Mouse (Mus musculus) gastrocnemius, adult 2 months (tissue): ENCODE measurements around the gene Rai1. TPM values are rescaled to one million over a fixed set of nuclear protein-coding genes. Genes with fewer than 3 reads are reported as not detected.

ENCODE experiments used
- DNase-seq: peaks from one replicate; pipeline ENCODE4 v3.0.0; 2022
- H3K27ac ChIP-seq: fragments of 200-600 bp; 2 replicates; pipeline ENCODE4 v1.8.1; 2022; ENCODE audit warnings: mild to moderate bottlenecking
- H3K4me3 ChIP-seq: fragments of 200-600 bp; 2 replicates; pipeline ENCODE4 v1.8.1; 2022; ENCODE audit warnings: mild to moderate bottlenecking, moderate library complexity
- CTCF ChIP-seq: fragments of 200-600 bp; IDR thresholded peaks from 2 replicates; pipeline ENCODE4 v1.8.1; 2022; ENCODE audit warnings: antibody characterized with exemption, mild to moderate bottlenecking, moderate library complexity
- intact Hi-C: fragments of 180-260 bp; cut with DNase I; formaldehyde crosslinking; loops from one replicate; pipeline ENCODE4 v1.15.1; 2025
- total RNA-seq, 2 experiments: library from RNA; stranded (reverse); gene quantifications; 2 replicates each; pipeline ENCODE4 v1.2.3; 2021

Rai1 gene
- total RNA-seq, 2 experiments from 2014 or later = 23.8 to 27.3 TPM

DNA sequence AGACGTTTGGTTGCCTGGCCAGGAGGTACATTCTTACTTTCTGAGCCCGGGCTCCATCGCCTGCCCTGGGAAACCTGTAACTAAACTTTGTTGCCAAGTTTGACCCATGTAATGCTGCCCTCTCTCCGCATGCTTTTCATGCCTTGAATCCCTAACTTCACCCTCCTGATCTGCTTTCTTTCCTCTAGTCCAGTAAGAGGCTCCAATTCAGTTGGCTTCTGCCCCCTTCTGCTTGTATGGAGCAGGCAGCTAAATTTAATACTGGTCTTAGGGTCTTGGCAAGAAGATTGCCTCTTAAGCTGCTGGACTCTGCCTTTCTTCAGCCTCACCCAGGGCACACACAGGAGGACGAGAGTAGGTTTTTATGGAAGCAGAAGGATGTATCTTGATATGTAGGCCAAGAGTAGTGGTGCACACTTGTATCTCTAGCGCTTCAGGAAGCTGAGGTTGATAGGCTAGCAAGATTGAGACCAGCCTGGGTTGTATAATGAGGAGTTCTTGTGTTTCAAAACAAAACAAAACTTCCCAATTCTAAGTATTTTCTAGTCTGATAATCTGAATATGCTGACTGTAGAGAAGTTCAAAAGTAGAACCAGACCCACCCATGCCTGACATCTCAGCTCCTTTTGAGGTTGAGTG is 10.9 kb downstream of the Rai1 start:
- TF ChIP-seq CTCF = peak; percentile 26; the same call in 1 of the 2 replicates

DNA sequence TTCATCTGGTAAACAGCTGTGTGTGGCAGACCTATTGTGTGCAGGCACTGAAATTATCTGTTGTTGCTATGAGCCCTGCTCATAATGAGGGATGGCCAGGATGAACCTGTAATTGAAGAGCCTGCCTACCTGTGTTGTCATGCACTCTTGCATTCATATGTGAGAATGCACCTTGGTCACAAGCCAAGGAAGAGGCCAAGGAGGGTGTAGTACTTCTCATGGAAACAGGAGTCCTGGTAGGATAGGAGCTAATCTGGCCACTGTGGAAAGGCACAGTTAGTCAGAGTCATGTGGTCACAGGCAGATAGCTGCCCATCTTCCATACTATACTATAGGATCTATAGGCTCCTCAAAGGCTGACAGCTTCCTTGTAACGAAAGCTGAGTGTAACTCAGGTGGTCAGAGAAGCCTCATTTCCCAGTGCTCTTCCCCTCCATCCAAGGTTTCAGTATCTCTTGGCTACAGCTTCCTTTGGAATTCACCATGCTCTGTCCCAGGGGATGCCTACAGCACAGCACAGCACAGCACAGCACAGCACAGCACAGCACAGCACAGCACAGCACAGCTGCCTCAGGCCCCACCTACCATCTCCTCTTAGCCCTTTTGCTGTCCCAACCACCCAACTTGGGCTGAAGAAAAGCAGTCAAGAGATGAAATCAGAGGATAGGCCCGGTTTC is 15.9 kb downstream of the Rai1 start:
- no peak for TF ChIP-seq CTCF
- intact Hi-C loops = no loop called here
- H3K27ac ChIP-seq = no peak overlapping the region
- H3K4me3 ChIP-seq = no peak overlapping the region
- no peak for DNase-seq

More for the DNA sequence above, 10.9 kb downstream of the Rai1 start:
- no peak for DNase-seq
- intact Hi-C loops = no loop called here
- H3K4me3 ChIP-seq = peak overlapping the region; percentile 67
- peak overlapping the region; percentile 91 for H3K27ac ChIP-seq

DNA sequence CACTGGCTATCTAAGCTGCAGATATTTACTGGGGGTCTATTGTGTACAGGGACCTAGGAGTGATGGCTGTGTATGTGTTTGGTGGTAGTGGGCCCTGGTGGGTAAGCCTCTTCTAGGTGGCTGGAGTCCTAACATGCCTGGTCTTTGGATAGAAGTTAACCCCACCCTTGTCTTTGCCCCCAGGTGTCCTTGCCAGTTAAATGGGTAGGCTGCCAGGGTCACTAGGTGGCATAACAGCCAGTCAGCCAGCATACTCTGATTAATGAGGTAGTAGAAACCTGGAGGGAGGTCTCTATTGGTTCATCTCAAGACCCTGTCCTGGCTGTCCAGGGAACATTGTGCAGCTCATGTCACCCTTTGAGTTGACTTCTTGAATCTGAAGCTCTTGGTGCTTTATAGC is 17.8 kb downstream of the Rai1 start:
- DNase-seq = no peak
- Histone ChIP-seq H3K4me3 (no peak overlapping the region), H3K27ac (no peak overlapping the region)
- TF ChIP-seq CTCF = no peak
- intact Hi-C loops = no loop called here

- Histone ChIP-seq H3K4me3 (no peak overlapping the region), H3K27ac (peak overlapping the region; percentile 28)
- intact Hi-C loops = no loop called here
- TF ChIP-seq CTCF = no peak; the same call in 1 of the 2 replicates
- no peak for DNase-seq
These were observed 22.2 kb downstream of the Rai1 start for GRCm38 (mm10) chr11:60127048-60127447.

DNA sequence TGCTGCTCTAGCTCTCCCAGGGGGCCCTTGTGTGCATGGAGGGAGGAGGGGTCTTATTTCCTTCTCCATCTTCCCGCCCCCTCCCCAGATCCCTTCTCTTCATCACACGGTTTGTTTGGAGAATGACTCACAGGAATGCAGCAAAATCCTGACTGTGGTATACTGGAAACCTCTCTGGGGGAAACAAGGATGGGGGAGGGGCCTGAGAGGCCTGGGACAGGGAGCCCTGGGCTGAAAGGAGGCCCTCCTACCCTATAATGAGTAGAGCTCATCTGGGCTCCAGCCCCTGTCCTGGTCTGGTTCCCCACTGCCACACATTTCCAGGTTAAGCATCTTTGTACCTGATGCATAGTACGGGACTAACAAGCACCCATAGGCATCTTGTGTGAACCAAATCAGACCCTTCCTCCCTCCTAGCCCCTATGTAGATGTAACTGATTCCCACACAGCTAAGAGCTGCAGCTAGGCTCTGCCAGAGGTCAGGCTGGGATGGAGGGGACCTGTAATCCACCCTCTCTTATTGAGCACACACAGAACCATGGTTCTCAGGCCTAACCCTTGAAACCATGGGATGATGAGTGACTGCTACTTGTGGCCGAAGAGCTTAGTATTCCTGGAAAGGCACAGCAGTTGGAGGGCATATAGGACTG is 23.2 kb downstream of the Rai1 start:
- DNase-seq = no peak
- no peak overlapping the region for H3K4me3 ChIP-seq
- no peak overlapping the region for H3K27ac ChIP-seq
- TF ChIP-seq CTCF = no peak
- intact Hi-C loops = no loop called here

GRCm38 (mm10) chr11:60130516-60130915 is 25.7 kb downstream of the Rai1 start:
- peak overlapping the region; percentile 79 for H3K27ac ChIP-seq
- H3K4me3 ChIP-seq = no peak overlapping the region
- no peak for TF ChIP-seq CTCF
- intact Hi-C loops = no loop called here
- DNase-seq = peak; percentile 70

GRCm38 (mm10) chr11:60132061-60132460 is 27.2 kb downstream of the Rai1 start:
- TF ChIP-seq CTCF = no peak
- peak overlapping the region; percentile 79 for H3K27ac ChIP-seq
- H3K4me3 ChIP-seq = no peak overlapping the region
- intact Hi-C loops = no loop called here
- no peak for DNase-seq

DNA sequence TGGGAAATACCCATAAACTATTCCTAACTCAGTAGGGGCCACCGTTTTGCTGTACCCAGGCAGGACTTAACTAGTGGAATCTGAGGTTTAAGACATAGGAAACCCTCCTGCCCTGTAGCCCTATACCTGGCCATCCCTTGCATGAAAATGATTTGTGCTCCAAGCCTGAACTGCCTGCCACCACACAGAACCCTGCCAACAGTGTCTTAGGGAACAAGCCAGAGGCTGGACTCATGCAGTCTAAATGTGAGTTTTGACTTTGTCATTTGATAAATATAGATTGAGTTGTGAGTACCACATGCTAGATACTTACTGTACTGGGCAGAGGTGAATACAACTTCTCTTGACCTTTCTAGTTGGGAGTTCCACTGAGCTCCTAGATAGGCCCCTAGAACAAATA is 31.7 kb downstream of the Rai1 start:
- no peak for TF ChIP-seq CTCF
- intact Hi-C loops = no loop called here
- Histone ChIP-seq H3K4me3 (no peak overlapping the region), H3K27ac (peak overlapping the region; percentile 83)
- DNase-seq = peak; percentile 75

GRCm38 (mm10) chr11:60137170-60137569 is 32.4 kb downstream of the Rai1 start:
- TF ChIP-seq CTCF = peak; percentile 8; the same call in 1 of the 2 replicates
- peak overlapping the region; percentile 82 for H3K27ac ChIP-seq
- intact Hi-C loops = no loop called here

DNA sequence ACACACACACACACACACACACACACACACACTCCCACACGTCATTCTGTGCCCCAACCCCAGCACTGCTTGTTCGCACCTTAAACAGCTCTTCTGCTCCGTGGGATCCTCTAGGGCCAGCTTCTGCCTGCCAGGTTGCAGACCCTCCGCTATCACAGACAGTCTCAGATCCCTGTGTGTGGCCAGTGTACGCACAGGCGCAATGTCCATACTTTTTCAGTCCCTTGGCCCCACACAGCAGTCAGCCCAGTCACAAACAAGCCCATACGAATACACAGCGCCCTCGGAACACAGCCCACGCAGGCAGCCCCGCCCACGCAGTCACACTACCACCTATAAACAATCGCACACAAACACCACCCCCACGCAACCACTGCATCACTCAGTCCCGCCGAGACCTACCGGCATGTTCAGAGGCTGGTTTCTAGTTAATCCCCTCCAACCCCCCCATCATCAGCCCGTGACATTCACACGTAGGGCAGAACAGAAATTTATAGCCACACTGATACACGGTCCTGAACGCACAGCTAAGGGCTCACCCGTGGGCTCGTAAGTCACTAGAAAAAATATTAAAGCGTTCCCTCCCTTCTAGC is 34.4 kb downstream of the Rai1 start:
- no peak for TF ChIP-seq CTCF
- intact Hi-C loops = no loop called here
- Histone ChIP-seq H3K27ac (peak overlapping the region; percentile 76), H3K4me3 (peak overlapping the region; percentile 69)
- no peak for DNase-seq

More at GRCm38 (mm10) chr11:60137170-60137569, 32.4 kb downstream of the Rai1 start:
- no peak for DNase-seq
- no peak overlapping the region for H3K4me3 ChIP-seq

GRCm38 (mm10) chr11:60139734-60140371 is 35.0 kb downstream of the Rai1 start:
- peak; percentile 77 for DNase-seq
- peak; percentile 9; the same call in 1 of the 2 replicates for TF ChIP-seq CTCF
- intact Hi-C loops = loop anchor here (2.0 to 5.0 kb wide), 2 partner anchors 33 kb away; partner anchors contain the start of gene Rai1
- Histone ChIP-seq H3K27ac (peak overlapping the region; percentile 76), H3K4me3 (peak overlapping the region; percentile 69)

GRCm38 (mm10) chr11:60140586-60141284 is 35.9 kb downstream of the Rai1 start:
- no peak for DNase-seq
- peak overlapping the region; percentile 76 for H3K27ac ChIP-seq
- intact Hi-C loops = loop anchor here (2.0 to 5.0 kb wide), 2 partner anchors 32 to 33 kb away; partner anchors contain the start of gene Rai1
- H3K4me3 ChIP-seq = peak overlapping the region; percentile 69
- TF ChIP-seq CTCF = no peak
